Mouse (Mus musculus) erythroblast, embryonic 14.5 days (primary cell): Measurements from ENCODE around the gene Abcb9. TPM values are rescaled to one million over a fixed set of nuclear protein-coding genes. Genes with fewer than 3 reads are reported as not detected.

Source experiments
- H3K27me3 ChIP-seq: 2 replicates; pipeline ENCODE4 v1.6.1; 2012; ENCODE audit warnings: inconsistent platforms; ENCODE audit not compliant: control insufficient read depth
- H3K36me3 ChIP-seq: 2 replicates; pipeline ENCODE4 v1.6.1; 2012; ENCODE audit warnings: mild to moderate bottlenecking, inconsistent platforms; ENCODE audit not compliant: control insufficient read depth
- H3K4me1 ChIP-seq: 2 replicates; pipeline ENCODE4 v1.6.1; 2012; ENCODE audit warnings: inconsistent platforms; ENCODE audit not compliant: control insufficient read depth
- H3K4me3 ChIP-seq: replicated peaks from 2 replicates; pipeline ENCODE3; 2012; ENCODE audit warnings: moderate library complexity, mild to moderate bottlenecking, inconsistent platforms
- H3K9me3 ChIP-seq: 2 replicates; pipeline ENCODE4 v1.6.1; 2012; ENCODE audit warnings: low read length, inconsistent platforms, mixed read lengths; ENCODE audit not compliant: control insufficient read depth
- GATA1 ChIP-seq: IDR thresholded peaks from 2 replicates; pipeline ENCODE4 v1.6.1; 2012; ENCODE audit warnings: low read length, inconsistent platforms, mixed read lengths
- TAL1 ChIP-seq: IDR thresholded peaks from 3 replicates; pipeline ENCODE4 v1.6.1; 2012; ENCODE audit warnings: low read length, inconsistent platforms, mixed read lengths
- polyA plus RNA-seq: library from polyadenylated mRNA; stranded (reverse); fragments of >175 nt; gene quantifications from 2 replicates; pipeline ENCODE4 v1.2.3, GENCODE M21; 2012

Gene Abcb9
- polyA plus RNA-seq, 1 experiment, result 4.7 TPM

DNA sequence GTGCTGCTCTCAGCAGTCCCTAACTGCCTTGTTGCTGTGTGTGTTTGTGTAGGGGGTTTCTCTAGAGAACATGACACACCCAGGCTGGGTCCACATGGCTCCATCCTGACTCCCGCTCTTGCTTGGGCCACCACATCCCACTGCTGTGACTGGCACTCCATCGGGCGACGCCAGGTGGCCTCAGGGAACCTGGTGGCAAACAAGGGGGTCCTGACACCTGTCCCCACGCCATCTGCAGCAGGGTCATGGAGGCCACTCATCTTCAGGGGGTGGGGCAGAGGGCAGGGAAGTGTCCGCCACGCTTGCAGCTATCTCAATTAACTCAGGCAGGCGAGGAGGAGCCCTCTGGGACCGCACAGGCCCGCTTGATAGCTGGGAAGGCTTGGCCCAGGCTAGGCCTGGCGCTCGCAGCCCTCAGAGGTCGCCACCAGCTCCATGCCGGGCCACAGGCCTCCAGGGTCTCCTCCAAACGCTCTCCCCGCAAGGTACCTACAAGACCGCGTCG, 469 bp downstream of the Abcb9 start:
- TF ChIP-seq GATA1 (no peak; the same call in 1 of the 2 replicates), TAL1 (peak; percentile 45; the same call in 1 of the 3 replicates)
- Histone ChIP-seq H3K36me3 (peaks cover 22% of the 10 kb centered on the region), H3K4me3 (peak overlapping the region; percentile 76), H3K9me3 (peaks cover 10% of the 10 kb centered on the region), H3K4me1 (peaks cover 63% of the 10 kb centered on the region), H3K27me3 (peaks cover 3% of the 10 kb centered on the region)

GRCm38 (mm10) chr5:124093852-124094604, 1.6 kb downstream of the Abcb9 start:
- H3K36me3 ChIP-seq, result peaks cover 33% of the 10 kb centered on the region
- peak overlapping the region; percentile 76 for H3K4me3 ChIP-seq
- H3K4me1 ChIP-seq, result peaks cover 73% of the 10 kb centered on the region
- no peak for TF ChIP-seq TAL1
- no peak for TF ChIP-seq GATA1
- peaks cover 2% of the 10 kb centered on the region for H3K27me3 ChIP-seq
- H3K9me3 ChIP-seq, result peaks cover 6% of the 10 kb centered on the region

DNA sequence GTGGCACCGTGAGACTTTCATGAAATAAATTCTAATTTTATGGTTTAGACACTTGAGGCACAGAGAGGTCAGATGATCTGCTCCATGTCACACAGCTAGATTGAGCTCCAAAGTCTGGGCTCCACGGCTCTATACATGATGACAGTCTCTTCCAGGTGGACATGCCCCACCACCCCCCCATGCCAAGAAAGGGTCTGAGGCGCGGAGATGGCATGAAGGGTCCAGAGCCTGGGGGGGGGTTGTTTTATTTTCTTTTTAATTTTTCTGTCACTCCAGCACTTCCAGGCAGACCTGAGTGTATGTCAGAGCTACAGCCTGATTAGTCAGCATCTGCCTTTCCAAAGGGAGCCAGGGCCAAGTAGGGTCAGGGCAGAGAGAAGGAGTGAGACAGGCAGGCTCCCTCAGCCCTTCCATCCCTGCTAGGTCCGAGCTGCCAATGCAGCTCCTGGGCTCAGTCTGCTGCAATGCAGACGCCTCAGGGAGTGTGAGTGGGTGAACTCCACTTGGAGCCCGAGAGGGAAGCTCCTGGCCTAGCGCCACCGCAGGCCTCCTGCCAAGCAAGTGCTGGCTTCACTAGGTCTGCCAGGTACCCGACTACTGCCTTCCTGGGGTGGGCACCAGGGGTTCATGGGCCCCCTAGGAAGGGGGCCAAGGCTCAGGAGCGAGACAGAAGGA, 2.3 kb downstream of the Abcb9 start:
- H3K4me3 ChIP-seq, result peak overlapping the region; percentile 76
- no peaks in the 10 kb centered on the region; the same call in 1 of the 2 replicates for H3K27me3 ChIP-seq
- H3K9me3 ChIP-seq, result peaks cover 3% of the 10 kb centered on the region
- peaks cover 76% of the 10 kb centered on the region for H3K4me1 ChIP-seq
- TF ChIP-seq GATA1, result no peak
- no peak for TF ChIP-seq TAL1
- peaks cover 40% of the 10 kb centered on the region for H3K36me3 ChIP-seq

DNA sequence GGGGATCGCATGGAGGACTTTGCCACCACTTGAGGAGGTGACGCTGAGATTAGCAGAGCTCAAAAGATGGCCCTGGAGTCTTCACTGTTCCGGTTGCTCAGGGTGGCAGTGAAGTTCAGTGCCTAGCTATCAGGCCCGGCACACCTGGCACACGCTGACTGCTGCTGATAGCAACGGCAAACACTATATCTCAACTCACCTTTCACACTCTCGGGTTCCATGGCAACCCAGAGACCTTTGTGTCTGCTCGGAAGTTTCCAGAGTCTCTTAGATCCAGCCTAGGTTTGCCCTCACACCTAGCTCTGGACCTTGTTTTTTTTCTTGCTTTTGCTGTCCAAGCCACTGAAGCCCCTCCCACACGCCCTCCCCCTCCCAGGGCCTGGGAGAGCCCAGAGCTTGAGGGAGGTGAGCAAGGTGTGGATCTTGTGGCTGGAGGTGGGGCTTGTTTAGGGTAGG, 3.6 kb downstream of the Abcb9 start:
- Histone ChIP-seq H3K4me3 (peak overlapping the region; percentile 56), H3K4me1 (peaks cover 85% of the 10 kb centered on the region), H3K9me3 (peaks cover 3% of the 10 kb centered on the region), H3K27me3 (no peaks in the 10 kb centered on the region), H3K36me3 (peaks cover 50% of the 10 kb centered on the region)
- TF ChIP-seq TAL1 (peak; percentile 97), GATA1 (peak; percentile 95)

GRCm38 (mm10) chr5:124089868-124090267, 5.7 kb downstream of the Abcb9 start:
- H3K9me3 ChIP-seq, result no peaks in the 10 kb centered on the region
- TF ChIP-seq TAL1, result no peak
- no peak for TF ChIP-seq GATA1
- H3K4me1 ChIP-seq, result peaks cover 86% of the 10 kb centered on the region
- no peaks in the 10 kb centered on the region for H3K27me3 ChIP-seq
- H3K4me3 ChIP-seq, result no peak overlapping the region
- H3K36me3 ChIP-seq, result peaks cover 58% of the 10 kb centered on the region

DNA sequence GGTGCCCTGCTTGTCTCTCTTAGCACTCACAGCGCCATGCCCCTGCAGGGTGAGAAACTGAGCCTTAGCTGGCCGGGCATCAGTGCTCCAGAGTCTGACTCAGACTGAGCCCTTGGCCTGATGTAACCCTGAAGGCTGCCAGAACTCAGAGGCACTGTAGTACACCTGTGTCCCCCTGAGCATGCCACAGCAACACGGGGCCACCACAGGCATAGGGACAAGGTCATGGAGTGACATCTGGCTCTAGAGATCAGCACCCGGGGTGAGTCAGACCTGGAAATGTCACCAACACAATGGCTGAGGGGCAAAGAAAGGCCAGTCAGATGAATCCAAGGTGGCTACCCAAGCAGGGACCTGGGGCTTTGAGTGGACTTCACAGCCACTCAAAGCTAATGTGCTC, 8.7 kb downstream of the Abcb9 start:
- no peaks in the 10 kb centered on the region for H3K9me3 ChIP-seq
- TF ChIP-seq TAL1 (no peak), GATA1 (no peak)
- peaks cover 70% of the 10 kb centered on the region for H3K4me1 ChIP-seq
- H3K27me3 ChIP-seq, result no peaks in the 10 kb centered on the region
- peaks cover 44% of the 10 kb centered on the region for H3K36me3 ChIP-seq
- no peak overlapping the region for H3K4me3 ChIP-seq

GRCm38 (mm10) chr5:124085513-124085912, 10.1 kb downstream of the Abcb9 start:
- H3K27me3 ChIP-seq, result no peaks in the 10 kb centered on the region
- TF ChIP-seq TAL1 (no peak), GATA1 (no peak)
- no peaks in the 10 kb centered on the region for H3K9me3 ChIP-seq
- peak overlapping the region; percentile 33 for H3K4me3 ChIP-seq
- peaks cover 57% of the 10 kb centered on the region for H3K4me1 ChIP-seq
- peaks cover 43% of the 10 kb centered on the region for H3K36me3 ChIP-seq

GRCm38 (mm10) chr5:124084588-124085173, 10.9 kb downstream of the Abcb9 start:
- Histone ChIP-seq H3K36me3 (peaks cover 35% of the 10 kb centered on the region), H3K4me1 (peaks cover 54% of the 10 kb centered on the region), H3K4me3 (peak overlapping the region; percentile 3), H3K9me3 (no peaks in the 10 kb centered on the region), H3K27me3 (no peaks in the 10 kb centered on the region)
- TF ChIP-seq TAL1, result no peak
- TF ChIP-seq GATA1, result no peak
